Mouse (Mus musculus): ENCODE measurements around the gene Flywch1.

The Flywch1 gene

GRCm38 (mm10) chr17:23771284-23772218 is at the start of gene Flywch1:
Gene Flywch1 (minus strand): TSS chr17:23771602.
- peak; percentile 99 for DNase-seq (ENCODE audit: low read depth, low spot score)

- DNase-seq (ENCODE audit: low read depth, low spot score): no peak
These were observed 49.3 kb upstream of the Flywch1 start for GRCm38 (mm10) chr17:23820731-23821130.

GRCm38 (mm10) chr17:23819235-23819634 is 47.8 kb upstream of the Flywch1 start:
- DNase-seq (ENCODE audit: low read depth, low spot score): no peak

GRCm38 (mm10) chr17:23818579-23818978 is 47.2 kb upstream of the Flywch1 start:
- no peak for DNase-seq (ENCODE audit: low read depth, low spot score)

- DNase-seq (ENCODE audit: low read depth, low spot score): no peak
These were observed 44.2 kb upstream of the Flywch1 start for GRCm38 (mm10) chr17:23815641-23816040.

- DNase-seq (ENCODE audit: low read depth, low spot score): no peak
These were observed 36.5 kb upstream of the Flywch1 start for GRCm38 (mm10) chr17:23807918-23808317.

GRCm38 (mm10) chr17:23806867-23807266 is 35.5 kb upstream of the Flywch1 start:
- no peak for DNase-seq (ENCODE audit: low read depth, low spot score)

GRCm38 (mm10) chr17:23804426-23805085 is 33.2 kb upstream of the Flywch1 start:
- DNase-seq (ENCODE audit: low read depth, low spot score): no peak

GRCm38 (mm10) chr17:23803366-23804041 is 32.1 kb upstream of the Flywch1 start:
- DNase-seq (ENCODE audit: low read depth, low spot score): no peak

- DNase-seq (ENCODE audit: low read depth, low spot score): peak; percentile 100
These were observed 31.5 kb upstream of the Flywch1 start for GRCm38 (mm10) chr17:23802746-23803365.

- no peak for DNase-seq (ENCODE audit: low read depth, low spot score)
These were observed 30.2 kb upstream of the Flywch1 start for GRCm38 (mm10) chr17:23801627-23802026.

- no peak for DNase-seq (ENCODE audit: low read depth, low spot score)
These were observed 25.9 kb upstream of the Flywch1 start for GRCm38 (mm10) chr17:23797316-23797715.

- DNase-seq (ENCODE audit: low read depth, low spot score): no peak
These were observed 23.9 kb upstream of the Flywch1 start for GRCm38 (mm10) chr17:23795323-23795722.

GRCm38 (mm10) chr17:23791079-23791357 is 19.6 kb upstream of the Flywch1 start:
- DNase-seq (ENCODE audit: low read depth, low spot score): no peak

- DNase-seq (ENCODE audit: low read depth, low spot score): no peak
These were observed 19.1 kb upstream of the Flywch1 start, which contains the start of gene Srrm2 for GRCm38 (mm10) chr17:23790269-23791078. Gene Srrm2 (plus strand): TSS chr17:23790532.

- no peak for DNase-seq (ENCODE audit: low read depth, low spot score)
These were observed 18.4 kb upstream of the Flywch1 start for GRCm38 (mm10) chr17:23789749-23790268.

GRCm38 (mm10) chr17:23788973-23789372 is 17.6 kb upstream of the Flywch1 start:
- no peak for DNase-seq (ENCODE audit: low read depth, low spot score)

GRCm38 (mm10) chr17:23786510-23786931 is 15.1 kb upstream of the Flywch1 start:
- no peak for DNase-seq (ENCODE audit: low read depth, low spot score)

GRCm38 (mm10) chr17:23785561-23786471 is 14.4 kb upstream of the Flywch1 start, which contains the start of gene Flywch2:
Gene Flywch2 (minus strand): TSS chr17:23786081.
- DNase-seq (ENCODE audit: low read depth, low spot score): peak; percentile 91

- no peak for DNase-seq (ENCODE audit: low read depth, low spot score)
These were observed 11.9 kb upstream of the Flywch1 start for GRCm38 (mm10) chr17:23783352-23783751.

Data from telencephalon, adult 2 months (tissue).